Mouse (Mus musculus) layer of hippocampus, adult 11-12 months (tissue): Measurements from ENCODE around the gene Pitpnm2.
"Not testable (repeated sequence)": the region's sequence is repeated elsewhere in the genome, so short reads cannot be mapped to it uniquely, and the experiment has no call there.

ENCODE experiments used
- DNase-seq: peaks from one replicate; pipeline ENCODE4 v3.0.0; 2022; ENCODE audit warnings: low spot score

Pitpnm2 gene

DNA sequence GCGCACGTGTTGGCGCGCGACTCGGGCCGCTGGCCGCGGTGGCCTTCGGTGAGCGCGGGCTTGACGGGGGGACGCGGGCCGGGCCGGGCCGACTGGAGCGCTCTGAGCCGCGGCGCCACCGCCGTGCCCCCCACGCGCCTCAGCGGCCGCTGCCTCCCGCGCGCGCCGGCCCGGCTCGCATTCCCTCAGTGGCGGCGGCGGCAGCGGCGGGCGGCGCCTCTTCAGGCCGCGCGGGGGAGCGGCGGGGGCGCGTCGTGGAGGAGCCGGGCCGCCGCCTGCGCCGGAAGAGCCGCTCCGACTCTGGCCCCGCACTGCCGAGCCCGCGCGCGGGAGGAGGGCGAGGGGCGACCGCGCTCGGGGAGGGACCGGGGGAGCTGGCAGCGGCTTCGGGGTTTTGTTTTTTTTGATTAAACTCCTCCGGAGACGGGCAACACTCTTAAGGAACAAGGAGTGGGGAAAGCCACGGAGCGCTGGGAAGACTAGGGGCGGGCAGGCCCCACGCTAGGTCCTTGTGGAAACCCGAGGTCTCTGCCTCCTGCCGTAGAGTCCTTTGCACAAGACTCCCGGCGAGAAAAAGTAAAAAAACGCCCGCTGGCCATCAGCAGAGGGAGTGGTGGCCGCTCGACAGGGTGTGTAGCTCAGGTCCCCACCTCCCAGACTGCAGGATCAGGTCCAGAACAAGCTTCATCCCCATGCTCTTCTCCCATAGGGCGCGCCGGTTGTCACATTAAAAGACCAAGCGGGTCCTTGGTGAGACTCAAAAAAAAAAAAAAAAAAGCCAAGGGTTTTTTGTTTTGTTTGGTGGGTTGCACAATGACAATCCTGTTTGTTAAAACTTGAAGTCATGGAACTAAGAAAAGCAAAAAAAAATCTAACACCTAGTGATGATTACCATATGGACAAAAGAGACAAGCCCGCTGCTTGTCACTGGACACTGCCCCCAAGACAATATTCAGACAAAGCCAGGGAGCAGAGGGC, at the start of gene Pitpnm2:
Gene Pitpnm2 (minus strand): TSS at position 147 of the 978 bp plus-strand sequence.
- DNase-seq = no peak

DNA sequence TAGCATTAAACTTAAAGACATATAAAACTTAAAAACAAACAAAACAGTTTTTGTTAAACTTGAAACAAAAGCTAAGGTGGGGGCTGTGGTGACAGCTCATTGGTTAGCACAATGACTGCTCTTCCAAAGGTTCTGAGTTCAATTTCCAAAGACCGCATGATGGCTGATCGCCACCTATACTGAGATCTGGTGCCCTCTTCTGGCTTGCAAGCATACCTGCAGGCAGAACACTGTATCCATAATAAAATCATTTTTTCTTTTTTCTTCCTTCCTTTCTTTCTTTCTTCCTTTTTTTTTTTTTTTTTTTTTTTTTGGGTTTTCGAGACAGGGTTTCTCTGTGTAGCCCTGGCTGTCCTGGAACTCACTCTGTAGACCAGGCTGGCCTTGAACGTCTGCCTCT, 49.7 kb upstream of the Pitpnm2 start:
- DNase-seq = not testable (repeated sequence)

DNA sequence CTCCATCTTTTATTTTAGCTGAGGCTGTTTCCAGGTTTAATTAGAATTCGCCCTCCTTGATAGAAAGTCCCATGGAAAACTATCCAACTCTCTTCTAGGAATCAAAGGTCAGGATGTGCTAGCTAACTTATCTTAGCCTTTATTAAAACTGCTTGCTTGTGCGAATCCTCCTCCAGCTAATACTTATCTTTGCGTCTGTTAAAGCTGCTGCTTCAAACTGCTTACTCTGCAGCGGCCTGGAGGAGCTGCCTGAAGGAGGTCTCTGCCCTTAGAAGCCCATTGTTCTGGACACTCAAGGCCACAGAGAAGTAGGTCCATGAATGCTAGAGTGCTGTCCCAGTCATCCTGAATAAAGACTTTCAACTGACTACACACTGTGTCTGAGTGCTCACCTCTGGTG, 46.9 kb upstream of the Pitpnm2 start:
- DNase-seq = no peak

DNA sequence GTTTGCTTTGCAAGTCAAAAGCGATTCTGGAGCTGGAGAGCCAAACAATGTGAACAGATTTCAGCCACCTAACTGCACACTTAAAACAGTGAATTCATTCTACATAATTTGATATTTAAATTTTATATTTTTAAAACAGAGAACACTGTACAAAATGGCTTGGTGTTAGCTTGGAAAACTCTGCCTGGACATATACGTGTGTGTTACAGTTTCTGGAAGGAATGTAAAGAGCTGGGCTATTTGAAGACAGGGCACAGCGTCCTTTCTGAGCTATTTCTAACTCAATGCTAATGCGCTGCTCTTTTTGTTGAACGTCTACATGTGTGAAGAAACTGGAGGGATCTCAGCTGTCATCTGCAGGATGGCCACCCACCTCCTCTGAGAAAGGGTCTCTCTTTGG, 44.4 kb upstream of the Pitpnm2 start:
- DNase-seq = no peak

DNA sequence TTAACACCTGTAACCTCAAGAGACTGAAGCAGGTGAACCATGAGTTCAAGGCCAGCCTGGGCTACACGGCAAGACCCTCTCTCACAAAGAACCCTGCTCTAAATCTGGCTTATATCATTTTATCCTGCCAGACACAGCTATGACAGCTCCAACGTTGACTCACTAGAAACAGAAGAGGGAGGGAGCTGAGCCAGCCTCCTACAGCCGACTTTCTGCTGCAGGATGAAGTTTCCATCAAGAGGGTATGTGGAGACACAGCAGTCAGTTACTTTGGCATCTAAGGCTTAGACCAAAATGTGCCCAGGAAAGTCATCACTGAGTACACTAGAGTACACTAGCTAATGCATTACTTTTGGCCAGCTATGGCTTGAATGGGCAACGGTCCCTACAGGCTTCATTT, 40.7 kb upstream of the Pitpnm2 start:
- no peak for DNase-seq

DNA sequence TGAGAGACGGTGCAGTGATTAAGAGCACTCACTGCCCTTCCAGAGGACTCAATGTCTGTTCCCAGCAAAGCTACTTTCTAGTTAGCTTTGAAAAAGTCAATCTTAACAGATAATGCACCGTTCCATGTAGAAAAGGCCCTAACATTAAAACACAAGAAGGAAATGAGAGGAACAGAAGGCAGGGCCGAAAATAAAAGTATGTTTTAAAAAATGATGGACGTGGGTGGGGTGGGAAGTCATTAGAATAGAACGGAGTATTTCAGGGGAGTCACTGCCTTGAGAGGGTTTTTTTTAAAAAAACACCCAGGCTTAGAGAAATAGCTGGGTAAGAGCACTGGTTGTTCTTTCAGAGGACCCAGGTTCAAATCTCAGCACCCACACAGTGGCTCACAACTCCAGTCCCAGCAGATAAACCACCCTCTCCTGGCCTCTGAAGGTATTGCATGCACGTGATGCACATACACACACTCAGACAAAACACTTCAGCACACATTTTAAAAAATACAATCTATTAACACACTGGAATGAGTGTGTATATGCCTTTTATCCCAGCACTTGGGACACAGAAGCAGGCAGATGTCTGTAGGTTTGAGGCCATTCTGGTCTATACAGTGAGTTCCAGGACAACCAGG, 38.2 kb upstream of the Pitpnm2 start:
- DNase-seq = no peak

DNA sequence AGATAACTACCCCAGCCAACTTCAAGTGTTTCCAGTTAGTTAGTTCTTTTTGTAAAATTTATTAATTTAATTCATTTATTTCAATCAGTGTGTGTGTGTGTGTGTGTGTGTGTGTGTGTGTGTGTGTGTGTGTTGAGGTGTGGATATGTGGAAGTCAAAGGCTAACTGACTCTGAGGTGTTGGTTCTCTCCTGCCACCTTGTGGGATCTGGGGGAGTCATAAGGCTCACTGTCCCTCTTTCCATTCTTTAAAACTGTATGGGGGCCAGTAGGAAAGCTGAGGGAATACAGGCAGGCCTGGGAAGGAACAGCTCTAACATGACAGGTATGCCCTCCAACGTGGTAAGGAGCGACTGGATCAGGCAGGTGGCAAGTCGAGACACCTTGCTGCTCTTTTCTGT, 34.8 kb upstream of the Pitpnm2 start:
- DNase-seq = no peak

DNA sequence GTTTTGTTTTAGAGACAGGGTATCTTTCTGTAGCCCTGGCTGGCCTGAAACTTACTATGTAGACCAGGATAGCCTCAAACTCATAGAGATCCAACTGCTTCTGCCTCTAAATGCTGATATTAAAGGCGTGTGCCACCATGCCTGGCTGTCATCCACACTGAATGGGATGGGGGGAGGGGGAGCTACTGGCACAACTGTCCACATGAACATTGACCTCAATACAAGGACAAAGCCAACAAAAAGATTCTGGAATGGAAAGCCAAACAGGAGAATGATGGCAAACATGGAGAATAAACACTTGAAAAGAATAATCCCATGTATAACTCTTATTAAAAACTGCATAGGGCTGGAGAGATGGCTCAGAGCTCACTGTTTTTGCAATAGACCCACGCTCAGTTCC, 33.3 kb upstream of the Pitpnm2 start:
- DNase-seq = no peak

DNA sequence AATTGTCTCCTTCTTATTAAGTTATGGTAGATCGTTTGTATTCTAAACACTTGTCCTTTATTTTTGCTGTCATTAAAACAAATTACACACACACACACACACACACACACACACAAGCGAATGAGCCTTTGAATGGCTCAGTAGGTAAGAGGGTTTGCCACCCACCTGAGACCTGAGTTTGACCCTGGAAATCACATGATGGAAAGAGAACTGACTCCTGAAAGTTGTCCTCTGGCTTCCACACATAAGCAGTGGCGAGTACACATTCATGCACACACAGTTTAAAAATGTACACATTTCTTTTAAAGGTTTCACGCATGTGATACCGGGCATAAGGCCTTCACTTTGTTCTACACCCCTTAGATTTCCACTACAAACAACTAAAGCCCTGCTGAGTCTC, 20.7 kb upstream of the Pitpnm2 start:
- no peak for DNase-seq

DNA sequence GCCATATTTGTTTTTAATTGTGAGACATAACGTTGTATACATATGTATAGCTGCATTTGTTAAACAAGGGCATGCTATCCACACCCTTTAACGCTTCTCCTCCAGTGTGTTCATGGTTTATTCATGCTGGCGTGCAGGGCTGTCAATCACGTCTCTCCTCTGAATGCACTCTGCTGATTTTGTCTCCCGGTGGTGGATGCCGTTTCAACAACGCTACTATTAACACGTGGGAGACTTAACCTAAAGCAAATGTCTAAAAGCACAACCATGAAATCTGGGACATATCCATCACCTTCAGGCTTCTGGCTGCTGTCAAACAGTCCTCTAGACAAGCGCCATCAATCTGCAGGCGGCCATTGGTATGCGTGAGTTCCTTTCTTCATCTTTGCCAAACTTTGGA, 20.1 kb upstream of the Pitpnm2 start:
- DNase-seq = no peak

DNA sequence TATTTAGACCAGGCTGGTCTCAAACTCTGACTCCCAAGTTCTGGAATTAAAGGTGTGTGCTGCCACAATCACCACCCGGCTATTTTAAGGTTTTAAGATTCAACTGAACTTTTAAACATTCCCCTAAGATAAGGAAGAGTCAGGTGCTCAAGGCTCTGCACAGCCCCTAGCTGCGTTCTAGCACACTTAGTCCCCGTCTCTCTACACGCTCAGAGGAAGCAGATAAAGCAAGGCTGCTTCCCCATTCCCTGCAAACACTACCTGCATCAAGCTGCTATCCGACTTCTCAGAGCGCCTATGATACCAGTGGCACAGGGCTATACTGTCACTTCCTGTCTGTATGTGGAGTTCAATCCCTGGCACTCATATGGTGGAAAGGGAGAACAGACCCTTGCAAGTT, 18.1 kb upstream of the Pitpnm2 start:
- DNase-seq = no peak

DNA sequence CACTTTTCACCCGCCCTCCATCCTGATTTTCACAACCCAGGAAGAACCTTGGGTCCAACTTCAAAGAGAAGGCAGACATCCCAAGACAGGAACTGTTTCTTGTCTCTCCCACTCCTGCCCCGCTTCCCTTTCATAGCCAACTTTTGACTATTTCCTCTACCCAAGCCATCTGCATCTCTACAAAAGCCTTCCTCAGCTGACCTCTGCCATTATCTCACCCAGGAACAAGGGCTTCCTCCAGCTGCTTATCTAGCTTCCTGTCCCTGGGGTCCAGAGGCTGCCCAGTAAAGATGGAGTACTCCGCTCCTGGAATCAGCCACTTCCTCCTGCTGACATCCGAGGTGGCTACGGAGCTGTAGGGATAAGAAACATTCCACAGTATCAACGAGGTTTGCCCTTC, 17.3 kb upstream of the Pitpnm2 start:
- no peak for DNase-seq

DNA sequence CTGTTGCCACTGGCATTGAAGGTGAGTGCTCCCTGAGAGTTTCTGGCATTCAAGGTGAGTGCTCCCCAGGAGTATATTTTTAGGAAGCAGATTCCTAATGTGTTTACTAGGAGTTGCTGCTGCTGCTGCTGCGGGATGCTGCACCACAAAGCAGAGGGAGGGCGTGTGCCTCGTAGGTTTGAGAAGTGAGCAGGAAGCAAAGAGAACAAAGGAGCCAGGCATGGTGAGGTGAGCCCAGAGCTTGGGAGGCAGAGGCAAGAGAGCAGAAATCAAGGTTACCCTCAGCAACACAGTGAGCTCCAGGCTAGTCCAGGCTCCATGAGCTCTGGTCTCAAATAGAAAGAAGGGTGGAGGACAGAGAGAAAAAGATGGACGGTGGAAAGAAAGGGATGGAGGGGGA, 13.7 kb upstream of the Pitpnm2 start:
- DNase-seq = no peak

DNA sequence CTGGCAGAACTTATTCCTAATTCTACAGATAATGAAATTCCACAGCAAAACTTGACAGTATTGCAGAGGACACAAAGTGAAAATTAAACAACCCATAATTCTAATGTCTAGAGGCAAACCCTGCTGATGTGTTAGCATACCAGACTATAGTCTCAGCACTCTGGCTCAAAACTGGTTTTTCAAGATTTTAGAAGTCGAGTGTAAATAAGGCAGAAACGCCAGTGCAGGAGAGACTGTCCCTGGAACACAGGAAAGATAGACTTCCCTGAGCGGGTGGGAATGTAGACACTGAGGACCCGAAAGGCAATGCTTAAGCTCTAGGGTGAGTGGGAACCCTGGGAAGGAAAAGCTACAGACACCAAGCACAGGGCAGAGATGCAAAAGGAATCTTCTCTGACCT, 12.5 kb upstream of the Pitpnm2 start:
- no peak for DNase-seq

DNA sequence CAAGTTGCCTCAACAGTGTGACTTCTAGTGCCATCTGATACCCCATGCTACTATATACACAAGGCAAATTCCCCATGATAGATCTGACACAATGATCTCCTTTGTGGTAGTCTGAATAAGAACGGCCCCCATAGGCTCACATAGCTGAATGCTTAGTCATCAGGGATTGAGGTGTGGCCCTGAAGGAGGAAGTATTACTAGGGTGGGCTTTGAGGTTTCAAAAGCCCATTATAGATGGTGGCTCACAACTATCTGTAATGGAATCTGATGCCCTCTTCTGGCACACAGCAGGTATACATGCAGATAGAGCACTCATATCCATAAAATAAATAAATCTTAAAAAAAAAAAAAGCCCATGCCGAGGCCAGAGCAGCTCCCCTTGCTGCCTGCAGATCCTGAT, 9.6 kb upstream of the Pitpnm2 start:
- no peak for DNase-seq

DNA sequence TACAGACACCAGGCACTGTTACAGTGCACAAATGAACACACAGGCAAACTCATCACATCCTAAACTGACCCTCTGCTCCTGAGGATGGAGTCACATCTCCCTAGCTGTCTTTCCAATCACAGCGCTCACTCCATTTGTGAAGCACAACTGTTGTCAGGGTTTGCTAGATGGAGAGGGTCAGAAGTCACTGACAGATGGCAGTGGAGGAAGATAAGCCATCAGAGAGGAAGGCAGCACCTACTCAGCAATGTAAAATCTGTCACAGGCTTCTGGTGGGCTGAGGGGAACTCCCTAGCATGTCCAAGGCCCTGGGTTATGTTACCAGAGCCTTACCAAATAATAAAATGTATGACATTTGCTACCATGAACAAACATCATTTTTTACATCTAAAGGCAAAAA, 8.5 kb upstream of the Pitpnm2 start:
- DNase-seq = no peak

DNA sequence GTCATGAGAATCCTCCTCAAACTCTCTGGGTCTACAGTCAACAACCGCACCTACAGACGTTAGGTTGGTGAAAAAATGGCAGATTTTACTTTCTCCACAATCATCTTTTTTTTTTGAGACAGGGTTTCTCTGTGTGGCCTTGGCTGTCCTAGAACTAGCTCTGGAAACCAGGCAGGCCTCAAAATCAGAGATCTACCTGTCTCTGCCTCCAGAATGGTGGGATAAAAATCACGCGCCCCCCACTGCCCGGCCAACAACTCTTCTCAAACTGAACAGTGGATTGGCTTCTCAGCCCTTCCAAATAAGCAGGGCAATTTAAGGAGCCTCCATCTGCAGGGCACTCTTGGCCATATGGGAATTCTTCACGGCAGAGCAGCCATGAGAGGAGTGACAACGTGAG, 5.6 kb upstream of the Pitpnm2 start:
- no peak for DNase-seq

DNA sequence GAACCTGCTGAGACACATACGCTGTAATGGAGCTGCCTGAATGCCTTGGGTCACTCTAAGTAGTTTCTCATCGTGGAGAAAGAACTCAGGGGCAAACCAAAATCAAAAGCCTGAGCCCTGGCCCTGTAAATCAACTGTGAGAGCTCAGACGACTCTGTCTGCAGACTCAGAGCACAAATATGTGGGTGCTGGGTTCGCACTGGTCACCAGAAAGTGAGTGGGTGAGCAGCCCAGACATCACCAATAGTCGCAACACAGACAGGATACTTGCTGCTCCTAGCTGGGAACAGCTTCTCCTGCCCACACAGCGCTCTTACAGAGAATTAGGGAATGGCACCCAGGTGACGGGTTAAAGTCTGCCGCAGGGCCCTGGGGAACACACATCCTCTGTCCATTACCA, 4.0 kb upstream of the Pitpnm2 start:
- DNase-seq = no peak

DNA sequence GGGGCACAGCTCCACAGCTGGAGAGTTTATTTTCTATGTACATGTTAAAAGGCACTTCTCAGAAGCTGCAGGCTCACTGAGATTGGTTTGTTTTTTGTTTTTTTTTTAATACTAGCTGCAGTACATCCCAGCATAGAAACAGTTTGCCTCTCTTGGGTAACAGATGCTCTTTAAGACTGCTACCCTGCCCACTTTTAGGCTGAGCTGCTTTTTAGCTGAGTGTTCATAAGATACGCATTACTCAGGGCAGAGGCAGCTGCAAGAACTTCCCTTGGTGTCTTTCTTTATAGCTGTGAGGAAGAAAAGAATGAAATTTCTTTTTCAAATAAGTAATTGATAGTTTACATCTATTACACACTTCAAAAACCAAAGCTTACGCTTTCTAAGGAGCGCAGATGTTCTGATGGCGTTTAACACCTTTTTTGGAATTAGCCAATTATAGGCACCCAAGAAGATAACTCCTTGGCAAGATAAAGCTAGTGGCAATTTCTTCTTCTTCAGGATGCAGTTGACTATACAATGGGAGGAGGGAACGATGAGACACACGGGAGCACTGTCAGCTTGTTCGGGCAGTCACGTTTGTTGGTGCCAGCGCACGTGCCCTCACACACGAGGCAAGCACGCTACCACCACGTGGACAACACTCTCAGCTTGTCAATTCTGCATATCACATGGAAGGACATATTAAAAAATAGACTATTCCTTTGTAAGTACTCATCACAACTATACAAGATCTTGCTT, 3.2 kb upstream of the Pitpnm2 start:
- DNase-seq = no peak

DNA sequence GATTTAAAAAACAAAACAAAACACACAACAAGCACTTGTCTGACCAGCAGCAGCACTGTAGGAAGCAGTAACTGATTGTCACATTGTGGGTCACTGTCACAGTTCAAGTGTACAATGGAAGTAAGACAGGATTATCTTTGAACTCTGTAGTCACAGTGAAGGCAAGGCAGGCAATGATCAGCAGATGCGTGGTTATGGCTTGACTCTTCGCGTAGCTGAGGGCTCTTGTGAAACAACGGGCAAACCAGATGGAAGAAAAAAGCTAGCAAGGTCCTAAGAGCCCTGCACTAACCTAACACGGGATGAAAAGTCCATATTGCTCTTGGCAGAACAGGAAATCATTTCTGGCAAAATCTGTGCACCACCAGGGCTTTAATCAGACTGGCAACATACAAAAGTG, 1.5 kb upstream of the Pitpnm2 start:
- no peak for DNase-seq

DNA sequence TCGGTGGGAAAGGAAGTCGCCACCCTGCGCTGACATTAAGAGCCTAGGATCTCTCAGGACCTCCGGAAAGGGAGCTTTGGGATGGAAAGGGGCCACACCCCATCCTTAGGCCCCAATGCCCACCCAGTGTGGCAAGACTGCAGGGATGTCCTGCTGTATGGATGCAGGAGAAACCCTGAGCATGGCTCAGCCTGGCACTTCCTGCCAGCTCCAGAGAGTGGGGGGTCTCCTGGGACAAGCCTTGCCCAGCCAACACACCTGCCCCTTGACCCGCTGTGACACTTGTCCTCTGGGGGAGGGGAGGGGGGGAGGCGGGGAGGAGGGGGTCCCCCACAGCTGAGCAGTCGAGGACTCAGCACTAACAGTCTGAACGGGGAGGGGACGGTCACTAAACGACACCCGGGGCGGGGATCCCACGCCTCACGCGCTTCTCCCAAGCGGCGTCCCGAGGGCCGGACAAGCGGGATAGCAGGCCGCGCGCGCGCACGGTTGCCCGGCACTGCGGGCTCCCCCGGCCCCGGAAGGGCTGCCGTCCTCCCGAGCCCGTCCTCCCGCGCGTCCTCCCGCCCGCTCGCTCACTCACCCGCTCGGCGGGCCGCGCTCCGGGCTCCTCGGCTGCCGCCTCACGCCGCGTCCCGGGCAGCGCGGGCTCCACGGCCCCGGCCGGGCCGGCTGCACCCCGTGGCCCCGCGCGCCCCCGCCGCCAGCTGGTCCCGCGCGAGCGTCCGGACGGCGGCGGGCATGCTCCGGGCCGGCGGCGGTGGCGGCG, 531 bp downstream of the Pitpnm2 start:
- DNase-seq = no peak

DNA sequence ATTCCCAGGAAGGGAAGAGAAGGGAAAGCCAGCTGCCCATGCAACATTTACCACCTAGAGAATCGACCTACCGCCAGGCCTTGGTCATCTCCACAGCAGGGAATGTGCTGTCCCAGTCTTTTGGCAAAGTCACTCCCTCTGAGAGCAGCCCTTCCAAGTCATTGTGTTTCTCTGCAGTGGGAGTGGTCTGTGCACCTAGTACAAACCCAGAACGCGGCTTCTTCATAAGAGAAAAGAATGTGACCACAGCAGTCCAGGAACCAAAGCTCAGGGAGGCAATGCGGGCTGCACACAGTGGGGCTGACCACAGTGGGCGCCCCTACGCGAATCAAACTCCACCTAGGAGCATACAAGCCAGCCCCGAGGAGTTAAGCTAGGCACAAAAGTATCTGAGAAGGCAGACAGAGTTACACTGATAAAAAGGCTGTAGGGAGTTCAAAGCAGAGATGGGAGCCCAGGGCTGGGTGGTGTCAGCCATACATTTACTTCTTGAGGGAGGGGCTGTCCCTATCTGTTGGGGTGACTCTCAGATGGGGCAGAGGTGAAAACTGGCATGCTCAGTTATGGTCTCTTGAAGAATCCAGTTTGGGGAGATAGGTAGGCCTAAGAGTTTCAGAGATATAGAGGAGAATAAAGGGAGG, 1.5 kb downstream of the Pitpnm2 start:
- DNase-seq = no peak
